Mouse (Mus musculus) spleen, embryonic (tissue): ENCODE results near the gene Hipk2.

Source experiments
- CTCF ChIA-PET: fragments of 350-600 bp; sonication (Branson Sonifier 250); formaldehyde crosslinking; loops from one replicate; lab custom pipeline; 2022; lab: Charles Lee

Gene Hipk2

GRCm38 (mm10) chr6:38876071-38876911 lies at the start of gene Hipk2:
TSS of gene Hipk2 (minus strand) at chr6:38876165.
- CTCF ChIA-PET: interaction anchor here (1.0 kb wide), 2 partner anchors 9 to 35 kb away, joined by 3 to 4 read pairs; no protein-coding TSS in a partner anchor

- CTCF ChIA-PET: interaction anchor here (0.6 kb wide), 2 partner anchors 58 to 248 kb away, joined by 3 to 5 read pairs; no protein-coding TSS in a partner anchor
Observed at GRCm38 (mm10) chr6:38925719-38926118, 49.8 kb upstream of the Hipk2 start.

GRCm38 (mm10) chr6:38923870-38924817 lies 48.2 kb upstream of the Hipk2 start:
- CTCF ChIA-PET: no interaction called here

- CTCF ChIA-PET: no interaction called here
Observed at GRCm38 (mm10) chr6:38923450-38923849, 47.5 kb upstream of the Hipk2 start.

- CTCF ChIA-PET: interaction anchor here (0.7 kb wide), 1 partner anchor 106 kb away, joined by 3 read pairs; no protein-coding TSS in a partner anchor
Observed at GRCm38 (mm10) chr6:38922517-38922916, 46.6 kb upstream of the Hipk2 start.

GRCm38 (mm10) chr6:38921810-38922116 lies 45.8 kb upstream of the Hipk2 start:
- CTCF ChIA-PET: interaction anchor here (0.6 to 1.2 kb wide), 3 partner anchors 41 to 186 kb away, joined by 3 to 4 read pairs (median 3); no protein-coding TSS in a partner anchor

- CTCF ChIA-PET: interaction anchor here (0.6 to 1.2 kb wide), 4 partner anchors 10 to 185 kb away, joined by 3 to 4 read pairs (median 4); no protein-coding TSS in a partner anchor
Observed at GRCm38 (mm10) chr6:38921095-38921809, 45.3 kb upstream of the Hipk2 start.

- CTCF ChIA-PET: no interaction called here
Observed at GRCm38 (mm10) chr6:38920141-38920540, 44.2 kb upstream of the Hipk2 start.

- CTCF ChIA-PET: no interaction called here
Observed at GRCm38 (mm10) chr6:38919135-38919740, 43.3 kb upstream of the Hipk2 start.

- CTCF ChIA-PET: no interaction called here
Observed at GRCm38 (mm10) chr6:38918728-38919127, 42.8 kb upstream of the Hipk2 start.

- CTCF ChIA-PET: no interaction called here
Observed at GRCm38 (mm10) chr6:38917415-38917814, 41.5 kb upstream of the Hipk2 start.

GRCm38 (mm10) chr6:38916571-38916970 lies 40.6 kb upstream of the Hipk2 start:
- CTCF ChIA-PET: no interaction called here

- CTCF ChIA-PET: no interaction called here
Observed at GRCm38 (mm10) chr6:38915776-38916175, 39.8 kb upstream of the Hipk2 start.

- CTCF ChIA-PET: interaction anchor here (1.0 kb wide), 1 partner anchor 178 kb away, joined by 4 read pairs; no protein-coding TSS in a partner anchor
Observed at GRCm38 (mm10) chr6:38914181-38914580, 38.2 kb upstream of the Hipk2 start.

GRCm38 (mm10) chr6:38913386-38914042 lies 37.5 kb upstream of the Hipk2 start:
- CTCF ChIA-PET: interaction anchor here (1.0 kb wide), 1 partner anchor 177 kb away, joined by 4 read pairs; no protein-coding TSS in a partner anchor

GRCm38 (mm10) chr6:38912845-38913244 lies 36.9 kb upstream of the Hipk2 start:
- CTCF ChIA-PET: no interaction called here

- CTCF ChIA-PET: interaction anchor here (0.5 to 1.0 kb wide), 2 partner anchors 9 to 21 kb away, joined by 3 to 4 read pairs; no protein-coding TSS in a partner anchor
Observed at GRCm38 (mm10) chr6:38912121-38912660, 36.2 kb upstream of the Hipk2 start.

GRCm38 (mm10) chr6:38910828-38911559 lies 35.0 kb upstream of the Hipk2 start:
- CTCF ChIA-PET: interaction anchor here (0.6 to 1.3 kb wide), 5 partner anchors 10 to 264 kb away, joined by 3 to 4 read pairs (median 3); partner anchors contain the start of gene Hipk2

- CTCF ChIA-PET: no interaction called here
Observed at GRCm38 (mm10) chr6:38908401-38908800, 32.4 kb upstream of the Hipk2 start.
